Mouse (Mus musculus) spleen, adult 2 months (tissue): Measurements from ENCODE around the gene Id4.

Experiments used
- CTCF ChIP-seq: fragments of 200-500 bp; IDR thresholded peaks from 2 replicates; pipeline ENCODE4 v1.5.1; 2011; ENCODE audit warnings: mild to moderate bottlenecking, inconsistent platforms; ENCODE audit not compliant: insufficient read depth, insufficient read length, insufficient replicate concordance; ENCODE audit errors: extremely low read depth
- POLR2A ChIP-seq: fragments of 200-500 bp; IDR thresholded peaks from 2 replicates; pipeline ENCODE4 v1.6.1; 2011; ENCODE audit warnings: low read depth, low read length, inconsistent platforms

DNA sequence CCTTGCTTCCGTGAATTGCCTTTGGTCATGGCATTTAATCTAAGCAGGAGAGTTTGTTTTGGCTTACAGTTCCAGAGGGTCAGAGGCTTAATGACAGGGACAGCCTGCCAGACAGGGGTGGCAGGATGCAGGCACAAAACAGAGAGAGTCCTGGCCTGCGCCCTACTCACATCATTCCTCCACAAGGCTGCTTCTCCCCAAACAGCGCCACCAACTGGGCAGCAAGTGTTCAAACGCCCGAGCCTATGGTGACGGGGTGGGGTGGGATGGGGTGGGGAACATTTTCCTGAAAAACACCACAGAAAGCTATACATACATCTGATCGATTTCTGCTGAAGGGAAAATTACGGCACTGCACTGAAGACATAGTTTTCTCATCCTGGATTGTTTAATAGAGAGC, 6.0 kb upstream of the Id4 start:
- TF ChIP-seq CTCF (no peak), POLR2A (no peak)
